Mouse (Mus musculus) spleen, postnatal 4 days (tissue): ENCODE measurements around the gene Gm16485.

Experiments used
- DNase-seq, 2 experiments: peaks; one replicate each; pipeline ENCODE4 v3.0.0; 2022; ENCODE audit warnings: low spot score in 2 of 2

Gm16485 gene

GRCm38 (mm10) chr9:8971491-8971890 is at the start of gene Gm16485:
TSS of gene Gm16485 (plus strand) at chr9:8971791.
- no peak for DNase-seq

- no peak for DNase-seq
Observed at GRCm38 (mm10) chr9:8927561-8927960, 44.0 kb upstream of the Gm16485 start.

GRCm38 (mm10) chr9:8937753-8938152 is 33.8 kb upstream of the Gm16485 start:
- no peak for DNase-seq

- no peak for DNase-seq
Observed at GRCm38 (mm10) chr9:8953306-8953705, 18.3 kb upstream of the Gm16485 start.

- DNase-seq, result no peak
Observed at GRCm38 (mm10) chr9:8964512-8965133, 7.0 kb upstream of the Gm16485 start.

GRCm38 (mm10) chr9:8970240-8970639 is 1.4 kb upstream of the Gm16485 start:
- no peak for DNase-seq

GRCm38 (mm10) chr9:8977775-8978174 is 6.2 kb downstream of the Gm16485 start:
- no peak for DNase-seq

- DNase-seq, result no peak
Observed at GRCm38 (mm10) chr9:8982315-8982714, 10.7 kb downstream of the Gm16485 start.

GRCm38 (mm10) chr9:8996494-8996893 is 24.9 kb downstream of the Gm16485 start:
- DNase-seq, result no peak

- no peak for DNase-seq
Observed at GRCm38 (mm10) chr9:9001170-9001569, 29.6 kb downstream of the Gm16485 start.

GRCm38 (mm10) chr9:9015108-9015507 is 43.5 kb downstream of the Gm16485 start:
- DNase-seq, result no peak
